Mouse (Mus musculus) urinary bladder, postnatal 25 days (tissue): ENCODE data around the gene Reep3.
"Not testable (repeated sequence)": the region's sequence is repeated elsewhere in the genome, so short reads cannot be mapped to it uniquely, and the experiment has no call there.

Experiments
- DNase-seq: peaks from one replicate; pipeline ENCODE4 v3.0.0; 2022; ENCODE audit warnings: low spot score

Reep3 gene

DNA sequence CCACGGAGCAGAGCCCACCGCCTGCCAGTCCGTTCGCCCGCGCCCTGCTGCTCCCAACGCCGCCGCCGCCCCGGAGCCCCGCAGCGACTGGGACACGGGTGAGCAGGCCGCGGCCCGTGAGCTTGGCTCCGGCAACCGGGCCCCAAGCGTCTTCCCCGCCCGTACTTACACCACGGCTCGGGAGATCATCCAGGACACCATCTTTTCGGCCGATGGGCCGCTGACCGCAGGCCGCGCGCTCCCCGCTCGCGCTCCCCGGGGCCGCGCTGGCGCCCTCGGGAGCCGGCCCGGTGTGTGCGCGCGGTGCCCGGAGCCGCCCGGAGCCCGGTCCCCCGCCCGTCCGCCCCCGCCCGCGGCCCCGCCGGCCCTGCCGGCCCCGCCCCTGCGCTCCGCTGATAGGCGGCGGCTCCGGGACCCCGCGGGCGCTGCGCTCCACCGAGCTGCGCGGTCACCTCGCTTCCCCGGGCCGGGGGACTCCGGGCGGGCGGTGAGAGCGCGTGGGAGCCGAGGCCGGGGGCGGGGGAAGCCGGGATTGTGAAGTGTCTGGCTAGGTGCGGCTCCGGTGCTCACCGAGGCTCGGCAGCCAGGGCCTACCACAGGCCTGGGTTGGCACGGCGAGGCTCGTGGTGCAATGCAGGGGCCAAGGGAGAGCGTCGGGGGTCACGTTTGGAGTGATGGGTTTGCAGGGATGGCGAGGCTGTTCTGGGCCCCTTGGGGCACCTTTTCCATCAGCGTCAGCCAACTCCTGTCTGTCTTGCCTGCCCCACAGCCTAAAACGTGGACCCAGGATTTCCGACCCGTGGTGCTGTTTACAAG is at the start of gene Reep3:
Reep3 (minus strand) TSS at position 325 of the 816 bp plus-strand sequence.
- DNase-seq: peak; percentile 68

- no peak for DNase-seq
Observed at GRCm38 (mm10) chr10:67145623-67146022, 48.9 kb upstream of the Reep3 start.

- no peak for DNase-seq
Observed at GRCm38 (mm10) chr10:67144269-67144668, 47.5 kb upstream of the Reep3 start.

DNA sequence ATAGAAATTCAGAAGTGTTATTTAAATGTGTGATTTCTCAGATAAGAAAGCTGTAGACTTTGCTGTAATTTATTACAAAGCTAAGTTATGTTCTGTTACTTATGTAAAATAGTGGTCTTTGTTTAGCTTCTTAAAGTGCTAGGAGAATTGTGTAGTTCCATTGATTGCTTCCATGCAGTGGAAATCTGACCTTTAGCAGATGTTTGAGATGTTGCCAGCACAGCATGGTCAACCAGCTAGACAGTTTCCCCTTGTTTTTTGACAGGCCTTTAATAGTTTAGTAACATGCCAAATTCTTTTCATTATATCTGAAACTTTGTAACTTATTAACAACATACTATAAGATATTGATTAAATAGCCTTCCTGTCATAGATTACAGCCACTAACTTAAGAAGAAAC is 46.9 kb upstream of the Reep3 start:
- DNase-seq: no peak

DNA sequence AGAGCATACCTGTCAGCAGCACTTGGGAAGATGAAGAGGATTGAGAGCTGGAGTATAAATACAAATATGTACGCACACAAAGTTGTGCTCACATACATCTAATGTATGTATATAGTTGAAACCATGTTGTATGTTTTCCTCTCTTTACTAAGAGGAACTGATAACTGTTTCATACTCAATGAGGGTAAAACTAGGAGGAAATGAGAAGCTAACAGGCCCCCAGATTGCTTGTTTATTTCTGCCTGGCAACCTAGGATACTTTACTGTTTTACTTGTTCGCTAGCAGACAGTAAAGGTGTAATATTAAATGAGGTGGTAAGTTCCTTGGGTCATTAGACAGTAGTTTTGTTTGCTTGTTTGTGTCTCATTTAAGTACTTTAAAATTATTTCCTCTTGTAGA is 40.7 kb upstream of the Reep3 start:
- no peak for DNase-seq

- DNase-seq: no peak
Observed at GRCm38 (mm10) chr10:67134322-67134721, 37.6 kb upstream of the Reep3 start.

- DNase-seq: no peak
Observed at GRCm38 (mm10) chr10:67131709-67132108, 35.0 kb upstream of the Reep3 start.

- DNase-seq: no peak
Observed at GRCm38 (mm10) chr10:67129531-67129930, 32.8 kb upstream of the Reep3 start.

- peak; percentile 36 for DNase-seq
Observed at GRCm38 (mm10) chr10:67126859-67127758, 30.4 kb upstream of the Reep3 start.

GRCm38 (mm10) chr10:67126061-67126858 is 29.5 kb upstream of the Reep3 start:
- DNase-seq: no peak

- DNase-seq: no peak
Observed at GRCm38 (mm10) chr10:67124156-67124555, 27.4 kb upstream of the Reep3 start.

GRCm38 (mm10) chr10:67123756-67124155 is 27.0 kb upstream of the Reep3 start:
- no peak for DNase-seq

- DNase-seq: no peak
Observed at GRCm38 (mm10) chr10:67120640-67121039, 23.9 kb upstream of the Reep3 start.

DNA sequence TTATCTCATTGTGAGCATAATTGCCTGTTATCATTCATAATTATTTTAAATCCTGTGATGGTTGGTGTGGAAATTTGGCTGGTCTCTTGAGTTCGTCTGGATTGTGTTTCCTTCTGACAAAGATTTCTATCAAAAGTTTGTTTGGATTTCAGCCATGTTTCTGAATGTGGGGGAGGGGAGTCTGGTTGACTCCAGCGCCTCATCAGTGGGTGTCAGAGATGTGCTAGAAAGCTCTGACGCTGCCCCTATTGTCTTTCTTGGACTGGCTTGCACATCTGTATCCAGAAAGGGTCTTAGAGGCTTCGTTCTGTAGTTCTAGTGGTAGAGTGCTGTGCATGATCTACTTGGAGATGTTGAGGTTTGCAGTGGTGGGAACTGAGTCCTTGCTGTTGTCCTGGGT is 23.4 kb upstream of the Reep3 start:
- DNase-seq: no peak

- no peak for DNase-seq
Observed at GRCm38 (mm10) chr10:67119291-67119690, 22.5 kb upstream of the Reep3 start.

- no peak for DNase-seq
Observed at GRCm38 (mm10) chr10:67116251-67116650, 19.5 kb upstream of the Reep3 start.

GRCm38 (mm10) chr10:67115666-67116091 is 18.9 kb upstream of the Reep3 start:
- no peak for DNase-seq

DNA sequence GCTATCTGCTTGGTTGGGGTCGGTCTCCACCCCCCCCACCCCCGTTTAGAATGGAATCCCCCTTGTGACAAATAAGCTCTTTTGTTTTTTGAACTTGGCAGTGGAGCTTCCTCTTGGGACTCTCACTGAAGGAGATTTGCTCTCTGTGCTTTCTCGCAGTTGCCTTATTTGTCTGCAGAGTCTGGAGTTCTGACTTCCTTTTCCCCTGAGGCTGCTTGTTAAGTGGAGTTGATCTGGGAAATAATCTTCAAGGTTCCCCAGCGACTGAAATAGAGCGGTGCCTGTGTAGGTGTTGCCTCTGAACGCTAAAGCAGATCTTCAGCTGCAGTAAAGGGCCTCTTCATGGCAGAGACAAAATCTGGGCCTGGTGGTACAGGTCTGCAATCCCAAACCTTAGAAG is 18.4 kb upstream of the Reep3 start:
- no peak for DNase-seq

- no peak for DNase-seq
Observed at GRCm38 (mm10) chr10:67113833-67114232, 17.1 kb upstream of the Reep3 start.

DNA sequence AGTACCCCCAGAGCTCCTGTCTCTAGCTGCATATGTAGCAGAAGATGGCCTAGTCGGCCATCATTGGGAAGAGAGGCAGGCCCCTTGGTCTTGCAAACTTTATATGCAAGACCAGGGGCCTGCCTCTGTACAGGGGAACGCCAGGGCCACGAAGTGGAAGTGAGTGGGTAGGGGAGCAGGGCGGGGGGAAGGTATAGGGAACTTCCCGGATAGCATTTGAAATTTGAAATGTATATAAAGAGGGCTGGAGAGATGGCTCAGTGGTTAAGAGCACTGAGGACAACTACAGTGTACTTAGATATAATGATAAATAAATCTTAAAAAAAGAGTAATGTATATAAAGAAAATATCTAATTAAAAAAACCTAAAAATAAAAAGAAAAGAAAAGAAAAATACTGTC is 16.2 kb upstream of the Reep3 start:
- DNase-seq: not testable (repeated sequence)

DNA sequence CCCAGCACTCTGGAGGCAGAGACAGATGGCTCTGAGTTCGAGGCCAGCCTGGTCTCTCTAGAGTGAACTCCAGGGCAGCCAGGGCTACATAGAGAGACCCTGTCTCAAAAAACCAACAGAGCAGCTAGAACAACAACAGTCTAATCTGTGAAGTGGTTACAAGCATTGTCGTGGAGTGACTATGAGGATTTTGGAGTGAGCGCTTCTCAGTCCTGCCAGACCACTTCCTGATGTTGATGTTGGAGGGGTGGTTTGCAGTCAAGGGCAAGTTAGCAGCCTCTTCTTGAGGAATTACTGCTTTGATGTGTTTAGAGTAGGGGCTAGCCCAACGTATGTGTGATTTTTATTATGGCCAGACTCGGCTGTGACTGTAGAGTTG is 15.0 kb upstream of the Reep3 start:
- no peak for DNase-seq
